Mouse (Mus musculus) MEL (cell line): ENCODE measurements around the gene Olfr1150-ps1. TPM values are rescaled to one million over a fixed set of nuclear protein-coding genes. Genes with fewer than 3 reads are reported as not detected.

Experiments used
- DNase-seq: peaks from one replicate; pipeline ENCODE4 v3.0.0; 2011; ENCODE audit warnings: low read depth, low spot score
- H3K27ac ChIP-seq: 2 replicates; pipeline ENCODE4 v1.5.1; 2012; ENCODE audit warnings: low read depth, mild to moderate bottlenecking, control low read depth, low read length, moderate library complexity; ENCODE audit not compliant: control insufficient read depth
- H3K27me3 ChIP-seq, 2 experiments: fragments of 150-350 bp in 1 of 2; sonication (generic) in 1 of 2; 2 replicates each; pipeline ENCODE4 v1.6.1; 2012; ENCODE audit warnings: low read length in 2 of 2, mild to moderate bottlenecking in 2 of 2, improper control_type of control experiment in 1 of 2, moderate library complexity in 1 of 2; ENCODE audit not compliant: insufficient read depth in 2 of 2, control insufficient read depth in 1 of 2
- H3K36me3 ChIP-seq, 2 experiments: 2 replicates each; pipeline ENCODE4 v1.6.1; 2012 to 2014; ENCODE audit warnings: low read length in 2 of 2, improper control_type of control experiment in 1 of 2, inconsistent platforms in 1 of 2, mild to moderate bottlenecking in 1 of 2; ENCODE audit not compliant: insufficient read depth in 2 of 2, control insufficient read depth in 1 of 2
- H3K4me1 ChIP-seq, 2 experiments: fragments of 150-350 bp in 1 of 2; sonication (generic) in 1 of 2; 2 replicates each; pipeline ENCODE4 v1.6.1; 2012; ENCODE audit warnings: low read length in 2 of 2, improper control_type of control experiment in 1 of 2, mild to moderate bottlenecking in 1 of 2; ENCODE audit not compliant: insufficient read depth in 2 of 2, control insufficient read depth in 1 of 2
- H3K4me3 ChIP-seq, 2 experiments: fragments of 150-350 bp in 1 of 2; sonication (generic) in 1 of 2; 2 replicates each; pipeline ENCODE4 v1.5.1; 2012; ENCODE audit warnings: low read depth in 2 of 2, low read length in 2 of 2, mild to moderate bottlenecking in 2 of 2, moderate library complexity in 2 of 2, control low read depth in 1 of 2, improper control_type of control experiment in 1 of 2; ENCODE audit not compliant: control insufficient read depth in 1 of 2, insufficient read depth in 1 of 2
- H3K79me2 ChIP-seq: 2 replicates; pipeline ENCODE4 v1.6.1; 2012; ENCODE audit warnings: mild to moderate bottlenecking, low read length, moderate library complexity; ENCODE audit not compliant: control insufficient read depth, poor library complexity, insufficient read depth
- H3K9ac ChIP-seq: 2 replicates; pipeline ENCODE4 v1.6.1; 2012; ENCODE audit warnings: low read depth, mild to moderate bottlenecking, control low read depth, low read length, moderate library complexity; ENCODE audit not compliant: control insufficient read depth, poor library complexity, severe bottlenecking
- H3K9me3 ChIP-seq: fragments of 150-350 bp; sonication (generic); replicated peaks from 2 replicates; pipeline ENCODE4 v1.6.1; 2012; ENCODE audit warnings: mild to moderate bottlenecking, low read length, improper control_type of control experiment, moderate library complexity; ENCODE audit not compliant: insufficient read depth
- BHLHE40 ChIP-seq: IDR thresholded peaks from 2 replicates; pipeline ENCODE4 v1.6.1; 2012; ENCODE audit warnings: low read depth, mild to moderate bottlenecking, inconsistent platforms, low read length, improper control_type of control experiment, borderline replicate concordance
- ELF1 ChIP-seq: IDR thresholded peaks from 2 replicates; pipeline ENCODE4 v1.6.1; 2014; ENCODE audit warnings: low read depth, mild to moderate bottlenecking, inconsistent platforms, low read length, improper control_type of control experiment, moderate library complexity
- EP300 ChIP-seq, 2 experiments: IDR thresholded peaks; 2 replicates each; pipeline ENCODE4 v1.6.1; 2011; ENCODE audit warnings: improper control_type of control experiment in 2 of 2, low read length in 2 of 2, low read depth in 1 of 2, mild to moderate bottlenecking in 1 of 2
- GABPA ChIP-seq: IDR thresholded peaks from 2 replicates; pipeline ENCODE4 v1.6.1; 2012; ENCODE audit warnings: low read depth, mild to moderate bottlenecking, inconsistent platforms, low read length, improper control_type of control experiment, moderate library complexity
- KAT2A ChIP-seq: conservative IDR thresholded peaks from 2 replicates; pipeline ENCODE4 v1.6.1; 2012; ENCODE audit warnings: low read depth, low read length, improper control_type of control experiment, inconsistent platforms
- MEF2A ChIP-seq: IDR thresholded peaks from 2 replicates; pipeline ENCODE4 v1.6.1; 2014; ENCODE audit warnings: low read depth, mild to moderate bottlenecking, inconsistent platforms, low read length, improper control_type of control experiment; ENCODE audit not compliant: poor library complexity, insufficient replicate concordance, severe bottlenecking; ENCODE audit errors: extremely low read depth
- MXI1 ChIP-seq: IDR thresholded peaks from 2 replicates; pipeline ENCODE4 v1.6.1; 2011; ENCODE audit warnings: mild to moderate bottlenecking, low read depth, low read length, improper control_type of control experiment
- NELFE ChIP-seq: IDR thresholded peaks from 2 replicates; pipeline ENCODE4 v1.6.1; 2011; ENCODE audit warnings: low read depth, low read length, improper control_type of control experiment
- NRF1 ChIP-seq: IDR thresholded peaks from 2 replicates; pipeline ENCODE4 v1.6.1; 2014; ENCODE audit warnings: low read depth, mild to moderate bottlenecking, inconsistent platforms, low read length, improper control_type of control experiment, moderate library complexity; ENCODE audit not compliant: poor library complexity, insufficient read depth, severe bottlenecking
- POLR2A ChIP-seq, 2 experiments: IDR thresholded peaks; 2 replicates each; pipeline ENCODE4 v1.6.1; 2011 to 2012; ENCODE audit warnings: low read length in 2 of 2, mild to moderate bottlenecking in 2 of 2, control low read depth in 1 of 2, improper control_type of control experiment in 1 of 2, low read depth in 1 of 2, moderate library complexity in 1 of 2; ENCODE audit not compliant: control insufficient read depth in 1 of 2, insufficient read depth in 1 of 2, poor library complexity in 1 of 2
- POLR2AphosphoS5 ChIP-seq: IDR thresholded peaks from 2 replicates; pipeline ENCODE4 v1.6.1; 2012; ENCODE audit warnings: low read depth, borderline replicate concordance, mild to moderate bottlenecking, inconsistent platforms, low read length, moderate library complexity, mixed read lengths
- RAD21 ChIP-seq: IDR thresholded peaks from 2 replicates; pipeline ENCODE4 v1.6.1; 2011; ENCODE audit warnings: mild to moderate bottlenecking, low read depth, low read length, improper control_type of control experiment
- RCOR1 ChIP-seq: IDR thresholded peaks from 2 replicates; pipeline ENCODE4 v1.6.1; 2012; ENCODE audit warnings: low read depth, mild to moderate bottlenecking, inconsistent platforms, low read length, improper control_type of control experiment
- SIN3A ChIP-seq: IDR thresholded peaks from 2 replicates; pipeline ENCODE4 v1.6.1; 2012; ENCODE audit warnings: low read length, improper control_type of control experiment, inconsistent platforms
- SMC3 ChIP-seq: IDR thresholded peaks from 2 replicates; pipeline ENCODE4 v1.6.1; 2011; ENCODE audit warnings: low read depth, low read length, improper control_type of control experiment
- TBP ChIP-seq: IDR thresholded peaks from 2 replicates; pipeline ENCODE4 v1.8.0; 2011; ENCODE audit warnings: low read depth, low read length, improper control_type of control experiment
- TCF12 ChIP-seq: IDR thresholded peaks from 2 replicates; pipeline ENCODE4 v1.6.1; 2014; ENCODE audit warnings: low read depth, mild to moderate bottlenecking, inconsistent platforms, low read length, improper control_type of control experiment, moderate library complexity
- UBTF ChIP-seq: IDR thresholded peaks from 2 replicates; pipeline ENCODE4 v1.6.1; 2012; ENCODE audit warnings: low read depth, mild to moderate bottlenecking, inconsistent platforms, low read length, improper control_type of control experiment, moderate library complexity, borderline replicate concordance; ENCODE audit not compliant: insufficient read depth
- USF1 ChIP-seq: IDR thresholded peaks from 2 replicates; pipeline ENCODE4 v1.6.1; 2014; ENCODE audit warnings: low read depth, mild to moderate bottlenecking, inconsistent platforms, low read length, improper control_type of control experiment, moderate library complexity
- USF2 ChIP-seq, 2 experiments: IDR thresholded peaks; 2 replicates each; pipeline ENCODE4 v1.6.1; 2011 to 2012; ENCODE audit warnings: improper control_type of control experiment in 2 of 2, low read length in 2 of 2, borderline replicate concordance in 1 of 2, inconsistent platforms in 1 of 2, low read depth in 1 of 2, mild to moderate bottlenecking in 1 of 2; ENCODE audit not compliant: insufficient read depth in 1 of 2
- ZC3H11A ChIP-seq: IDR thresholded peaks from 2 replicates; pipeline ENCODE4 v1.6.1; 2012; ENCODE audit warnings: low read depth, mild to moderate bottlenecking, inconsistent platforms, low read length, improper control_type of control experiment
- polyA plus RNA-seq, 2 experiments: library from polyadenylated mRNA; stranded (reverse) in 1 of 2; unstranded in 1 of 2; fragments of >175 nt in 1 of 2; fragments of >200 nt in 1 of 2; gene quantifications; 2 replicates each; pipeline versions ENCODE4 v1.2.1 to v1.2.4; 2012; ENCODE audit warnings: low replicate concordance in 2 of 2, low read depth in 1 of 2; ENCODE audit not compliant: insufficient read length in 2 of 2, insufficient read depth in 1 of 2, missing spikeins in 1 of 2
- total RNA-seq: library from RNA; depleted of rRNA; stranded (reverse); fragments of 300-350 nt; gene quantifications from 2 replicates; pipeline ENCODE4 v1.2.3, GENCODE M21; 2012

Gene Olfr1150-ps1
- total and polyA plus RNA-seq, 3 experiments = not detected

- no peak for TF ChIP-seq SIN3A
- TF ChIP-seq POLR2AphosphoS5 = no peak
- no peak for TF ChIP-seq EP300 (IDR thresholded peaks at IDR 0.05; ENCODE audit: low read depth in 1 of 2, low read length in 2 of 2)
- no peak for TF ChIP-seq RAD21
- H3K4me1 ChIP-seq = no peaks in the 10 kb centered on the region
- H3K4me3 ChIP-seq = no peak within 1 kb of the TSS
- H3K27ac ChIP-seq = no peak within 1 kb of the TSS
- DNase-seq = no peak
- no peaks in the 10 kb centered on the region for H3K36me3 ChIP-seq
- no peaks in the 10 kb centered on the region for H3K9me3 ChIP-seq
- H3K79me2 ChIP-seq = no peaks in the 10 kb centered on the region
- no peak within 1 kb of the TSS for H3K9ac ChIP-seq
- no peaks in the 10 kb centered on the region for H3K27me3 ChIP-seq
Measured at GRCm38 (mm10) chr2:87830233-87830632, 13.6 kb upstream of the Olfr1150-ps1 start, which contains the start of gene Olfr1148. Olfr1148 (plus strand) TSS chr2:87830533.

- TF ChIP-seq MEF2A (no peak), EP300 (IDR thresholded peaks at IDR 0.05; ENCODE audit: low read depth in 1 of 2, low read length in 2 of 2) (no peak), USF1 (no peak), POLR2AphosphoS5 (no peak), KAT2A (no peak), TBP (no peak), POLR2A (IDR thresholded peaks at IDR 0.05; ENCODE audit: control insufficient read depth in 1 of 2, insufficient read depth in 1 of 2, low read depth in 1 of 2, low read length in 2 of 2, poor library complexity in 1 of 2) (no peak), MXI1 (no peak), UBTF (no peak), GABPA (no peak), RCOR1 (no peak), NELFE (no peak), NRF1 (no peak), RAD21 (no peak), ZC3H11A (no peak), ELF1 (no peak), SMC3 (no peak), BHLHE40 (no peak), USF2 (IDR thresholded peaks at IDR 0.05; ENCODE audit: borderline replicate concordance in 1 of 2, insufficient read depth in 1 of 2, low read depth in 1 of 2, low read length in 2 of 2) (no peak), TCF12 (no peak)
- H3K27me3 ChIP-seq = no peaks in the 10 kb centered on the region
- no peak within 1 kb of the TSS for H3K4me3 ChIP-seq
- no peaks in the 10 kb centered on the region for H3K79me2 ChIP-seq
- no peaks in the 10 kb centered on the region for H3K9me3 ChIP-seq
- no peaks in the 10 kb centered on the region for H3K36me3 ChIP-seq
- no peaks in the 10 kb centered on the region for H3K4me1 ChIP-seq
- H3K9ac ChIP-seq = no peak within 1 kb of the TSS
- no peak for DNase-seq
- H3K27ac ChIP-seq = no peak within 1 kb of the TSS
Measured at GRCm38 (mm10) chr2:87855562-87855961, 11.8 kb downstream of the Olfr1150-ps1 start, which contains the start of gene Olfr1151. Olfr1151 (plus strand) TSS chr2:87855862.
